Mouse (Mus musculus): ENCODE results near the gene Patj. TPM values are rescaled to one million over a fixed set of nuclear protein-coding genes. Genes with fewer than 3 reads are reported as not detected.

The Patj gene
- polyA plus RNA-seq, 1 experiment = 25.3 TPM

- no peak for DNase-seq
- Histone ChIP-seq H3K27ac (ENCODE audit: insufficient read depth, low read depth, low read length) (no peak overlapping the region), H3K36me3 (ENCODE audit: control insufficient read depth, insufficient read depth, low read length) (no peaks in the 10 kb centered on the region; the same call in none of the 2 replicates), H3K4me3 (ENCODE audit: insufficient read depth, low read depth, low read length) (no peak overlapping the region), H3K4me1 (ENCODE audit: control insufficient read depth, insufficient read depth, low read length) (no peaks in the 10 kb centered on the region), H3K27me3 (replicated peaks; ENCODE audit: control insufficient read depth, insufficient read depth, low read length) (no peaks in the 10 kb centered on the region)
- WGBS = 87% methylated on average over 2 of the region's 2 CpGs
- TF ChIP-seq POLR2A (IDR thresholded peaks at IDR 0.05; ENCODE audit: low read depth, low read length) (no peak), CTCF (conservative IDR thresholded peaks at IDR 0.05; ENCODE audit: insufficient read depth, insufficient read length, low read depth, low read length) (no peak)
Observed at GRCm38 (mm10) chr4:98541591-98541990, 146.0 kb downstream of the Patj start.

- no peaks in the 10 kb centered on the region for H3K27me3 ChIP-seq (replicated peaks; ENCODE audit: control insufficient read depth, insufficient read depth, low read length)
- DNase-seq = no peak
- 87% methylated on average over 3 of the region's 3 CpGs for WGBS
- no peak overlapping the region for H3K27ac ChIP-seq (ENCODE audit: insufficient read depth, low read depth, low read length)
- H3K4me3 ChIP-seq (ENCODE audit: insufficient read depth, low read depth, low read length) = no peak overlapping the region
- H3K36me3 ChIP-seq (ENCODE audit: control insufficient read depth, insufficient read depth, low read length) = no peaks in the 10 kb centered on the region; the same call in none of the 2 replicates
- TF ChIP-seq CTCF (conservative IDR thresholded peaks at IDR 0.05; ENCODE audit: insufficient read depth, insufficient read length, low read depth, low read length) (no peak), POLR2A (IDR thresholded peaks at IDR 0.05; ENCODE audit: low read depth, low read length) (no peak)
- H3K4me1 ChIP-seq (ENCODE audit: control insufficient read depth, insufficient read depth, low read length) = no peaks in the 10 kb centered on the region
Observed at GRCm38 (mm10) chr4:98543001-98543400, 147.4 kb downstream of the Patj start.

GRCm38 (mm10) chr4:98545376-98545775 lies 149.8 kb downstream of the Patj start:
- 20% methylated on average over 1 of the region's 1 CpGs for WGBS
- DNase-seq = peak; percentile 36
- Histone ChIP-seq H3K36me3 (ENCODE audit: control insufficient read depth, insufficient read depth, low read length) (no peaks in the 10 kb centered on the region; the same call in none of the 2 replicates), H3K27ac (ENCODE audit: insufficient read depth, low read depth, low read length) (no peak overlapping the region), H3K4me3 (ENCODE audit: insufficient read depth, low read depth, low read length) (no peak overlapping the region), H3K4me1 (ENCODE audit: control insufficient read depth, insufficient read depth, low read length) (no peaks in the 10 kb centered on the region), H3K27me3 (replicated peaks; ENCODE audit: control insufficient read depth, insufficient read depth, low read length) (no peaks in the 10 kb centered on the region)
- TF ChIP-seq CTCF (conservative IDR thresholded peaks at IDR 0.05; ENCODE audit: insufficient read depth, insufficient read length, low read depth, low read length) (peak; percentile 73), POLR2A (IDR thresholded peaks at IDR 0.05; ENCODE audit: low read depth, low read length) (no peak)

- no peak for DNase-seq
- no peaks in the 10 kb centered on the region; the same call in 1 of the 2 replicates for H3K36me3 ChIP-seq (ENCODE audit: control insufficient read depth, insufficient read depth, low read length)
- TF ChIP-seq CTCF (conservative IDR thresholded peaks at IDR 0.05; ENCODE audit: insufficient read depth, insufficient read length, low read depth, low read length) = no peak
- no peak for TF ChIP-seq POLR2A (IDR thresholded peaks at IDR 0.05; ENCODE audit: low read depth, low read length)
- no peaks in the 10 kb centered on the region for H3K4me1 ChIP-seq (ENCODE audit: control insufficient read depth, insufficient read depth, low read length)
- no peak overlapping the region for H3K4me3 ChIP-seq (ENCODE audit: insufficient read depth, low read depth, low read length)
- WGBS = 74% methylated on average over 12 of the region's 12 CpGs
- H3K27me3 ChIP-seq (replicated peaks; ENCODE audit: control insufficient read depth, insufficient read depth, low read length) = no peaks in the 10 kb centered on the region
- H3K27ac ChIP-seq (ENCODE audit: insufficient read depth, low read depth, low read length) = no peak overlapping the region
Observed at GRCm38 (mm10) chr4:98546456-98547176, 151.0 kb downstream of the Patj start.

DNA sequence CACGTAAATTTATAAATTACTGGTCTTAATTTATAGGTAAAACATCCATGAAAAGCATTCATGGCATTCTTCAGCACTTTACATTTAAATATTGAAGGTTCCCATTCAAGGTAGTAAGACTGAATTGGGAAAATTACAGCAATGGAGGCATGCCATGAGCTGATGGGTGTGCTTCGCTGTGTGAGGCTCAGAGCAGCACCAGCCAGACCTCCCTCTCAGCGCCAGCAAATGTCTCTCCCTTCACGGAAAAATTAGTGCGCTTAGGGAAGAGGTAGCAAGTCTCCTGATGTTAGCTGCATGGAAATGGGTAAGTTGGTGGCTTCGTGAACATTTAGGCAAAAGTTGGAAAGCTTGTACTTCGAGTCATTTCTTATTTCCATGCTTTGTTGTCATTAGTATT lies 153.9 kb downstream of the Patj start:
- TF ChIP-seq POLR2A (IDR thresholded peaks at IDR 0.05; ENCODE audit: low read depth, low read length) = no peak
- no peak for TF ChIP-seq CTCF (conservative IDR thresholded peaks at IDR 0.05; ENCODE audit: insufficient read depth, insufficient read length, low read depth, low read length)
- 89% methylated on average over 7 of the region's 7 CpGs for WGBS
- no peaks in the 10 kb centered on the region for H3K27me3 ChIP-seq (replicated peaks; ENCODE audit: control insufficient read depth, insufficient read depth, low read length)
- H3K27ac ChIP-seq (ENCODE audit: insufficient read depth, low read depth, low read length) = no peak overlapping the region
- no peak overlapping the region for H3K4me3 ChIP-seq (ENCODE audit: insufficient read depth, low read depth, low read length)
- H3K4me1 ChIP-seq (ENCODE audit: control insufficient read depth, insufficient read depth, low read length) = peaks cover 7% of the 10 kb centered on the region; the same call in 1 of the 2 replicates
- no peak for DNase-seq
- no peaks in the 10 kb centered on the region for H3K36me3 ChIP-seq (ENCODE audit: control insufficient read depth, insufficient read depth, low read length)

DNA sequence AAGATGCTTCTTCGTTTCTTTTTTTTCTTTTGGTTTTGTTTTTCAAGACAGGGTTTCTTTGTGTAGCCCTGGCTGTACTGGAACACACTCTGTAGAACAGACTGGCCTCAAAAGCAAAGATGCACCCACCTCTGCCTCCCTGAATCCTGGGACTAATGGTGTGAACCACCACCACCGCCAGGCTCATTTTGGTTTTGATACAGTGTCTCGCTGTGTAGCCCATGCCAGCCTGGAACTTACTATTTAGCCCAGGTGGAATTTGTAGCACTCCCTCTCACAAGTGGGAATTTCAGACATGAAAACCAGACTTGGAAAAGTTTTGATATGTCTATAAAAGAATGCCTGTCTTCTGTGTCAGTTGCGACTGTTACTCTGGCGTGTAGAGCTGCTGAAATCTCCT lies 154.5 kb downstream of the Patj start:
- Histone ChIP-seq H3K27me3 (replicated peaks; ENCODE audit: control insufficient read depth, insufficient read depth, low read length) (no peaks in the 10 kb centered on the region), H3K4me1 (ENCODE audit: control insufficient read depth, insufficient read depth, low read length) (peaks cover 7% of the 10 kb centered on the region; the same call in 1 of the 2 replicates), H3K27ac (ENCODE audit: insufficient read depth, low read depth, low read length) (no peak overlapping the region), H3K4me3 (ENCODE audit: insufficient read depth, low read depth, low read length) (no peak overlapping the region), H3K36me3 (ENCODE audit: control insufficient read depth, insufficient read depth, low read length) (no peaks in the 10 kb centered on the region)
- WGBS = 96% methylated on average over 5 of the region's 5 CpGs
- no peak for DNase-seq
- TF ChIP-seq POLR2A (IDR thresholded peaks at IDR 0.05; ENCODE audit: low read depth, low read length) (no peak), CTCF (conservative IDR thresholded peaks at IDR 0.05; ENCODE audit: insufficient read depth, insufficient read length, low read depth, low read length) (no peak)

- WGBS = 100% methylated on average over 2 of the region's 2 CpGs
Observed at GRCm38 (mm10) chr4:98555666-98556065, 160.1 kb downstream of the Patj start.

More at GRCm38 (mm10) chr4:98555666-98556065, 160.1 kb downstream of the Patj start:
- Histone ChIP-seq H3K27me3 (replicated peaks; ENCODE audit: control insufficient read depth, insufficient read depth, low read length) (no peaks in the 10 kb centered on the region), H3K4me1 (ENCODE audit: control insufficient read depth, insufficient read depth, low read length) (peaks cover 13% of the 10 kb centered on the region), H3K4me3 (ENCODE audit: insufficient read depth, low read depth, low read length) (no peak overlapping the region), H3K27ac (ENCODE audit: insufficient read depth, low read depth, low read length) (no peak overlapping the region), H3K36me3 (ENCODE audit: control insufficient read depth, insufficient read depth, low read length) (no peaks in the 10 kb centered on the region)
- DNase-seq = no peak
- TF ChIP-seq CTCF (conservative IDR thresholded peaks at IDR 0.05; ENCODE audit: insufficient read depth, insufficient read length, low read depth, low read length) = no peak
- TF ChIP-seq POLR2A (IDR thresholded peaks at IDR 0.05; ENCODE audit: low read depth, low read length) = no peak

Measured in kidney, adult 2 months (tissue).